Mouse (Mus musculus) myocyte (in vitro differentiated cells): Measurements from ENCODE around the gene Fbxl5. TPM values are rescaled to one million over a fixed set of nuclear protein-coding genes. Genes with fewer than 3 reads are reported as not detected.

Experiments
- H3K27me3 ChIP-seq: one replicate; pipeline ENCODE4 v1.6.1; 2011; ENCODE audit not compliant: control insufficient read depth, insufficient read depth, insufficient read length
- H3K36me3 ChIP-seq: one replicate; pipeline ENCODE4 v1.6.1; 2011; ENCODE audit not compliant: control insufficient read depth, insufficient read depth
- H3K4me2 ChIP-seq: one replicate; pipeline ENCODE4 v1.6.1; 2011; ENCODE audit warnings: low read depth, control low read depth
- H3K4me3 ChIP-seq: one replicate; pipeline ENCODE4 v1.5.1; 2011; ENCODE audit warnings: mild to moderate bottlenecking, control low read depth, moderate library complexity
- H3K79me2 ChIP-seq: one replicate; pipeline ENCODE4 v1.6.1; 2011; ENCODE audit not compliant: control insufficient read depth, insufficient read depth
- H3ac ChIP-seq: one replicate; pipeline ENCODE4 v1.6.1; 2011; ENCODE audit not compliant: control insufficient read depth, insufficient read length
- CEBPB ChIP-seq: IDR thresholded peaks from 2 replicates; pipeline ENCODE4 v1.6.1; 2011; ENCODE audit warnings: mild to moderate bottlenecking, moderate library complexity; ENCODE audit not compliant: poor library complexity, insufficient read depth, severe bottlenecking
- E2F4 ChIP-seq: IDR thresholded peaks from one replicate; pipeline ENCODE4 v1.6.1; 2011; ENCODE audit warnings: mild to moderate bottlenecking, control low read depth, moderate library complexity; ENCODE audit not compliant: insufficient read depth
- MAX ChIP-seq: IDR thresholded peaks from one replicate; pipeline ENCODE4 v1.6.1; 2011; ENCODE audit warnings: low read depth, mild to moderate bottlenecking, control low read depth
- MYOD1 ChIP-seq, 3 experiments: IDR thresholded peaks; one replicate each; pipeline ENCODE4 v1.6.1; 2011; ENCODE audit warnings: control low read depth in 2 of 3, low read depth in 2 of 3, mild to moderate bottlenecking in 2 of 3, moderate library complexity in 1 of 3; ENCODE audit not compliant: insufficient read length in 2 of 3, control insufficient read depth in 1 of 3
- MYOG ChIP-seq, 3 experiments: IDR thresholded peaks; one replicate each; pipeline ENCODE4 v1.6.1; 2011; ENCODE audit warnings: control low read depth in 2 of 3, low read depth in 2 of 3, mild to moderate bottlenecking in 2 of 3; ENCODE audit not compliant: insufficient read length in 2 of 3, control insufficient read depth in 1 of 3, insufficient read depth in 1 of 3
- POLR2A ChIP-seq: IDR thresholded peaks from one replicate; pipeline ENCODE4 v1.6.1; 2011; ENCODE audit warnings: low read depth, mild to moderate bottlenecking, control low read depth, moderate library complexity; ENCODE audit not compliant: insufficient read length
- POLR2AphosphoS2 ChIP-seq: IDR thresholded peaks from one replicate; pipeline ENCODE4 v1.6.1; 2011; ENCODE audit warnings: low read depth, control low read depth; ENCODE audit not compliant: insufficient read length
- REST ChIP-seq: IDR thresholded peaks from one replicate; pipeline ENCODE4 v1.6.1; 2011; ENCODE audit warnings: mild to moderate bottlenecking, control low read depth, moderate library complexity; ENCODE audit not compliant: insufficient read depth, insufficient read length
- SRF ChIP-seq: IDR thresholded peaks from one replicate; pipeline ENCODE4 v1.6.1; 2011; ENCODE audit warnings: low read depth; ENCODE audit not compliant: control insufficient read depth, insufficient read length
- TCF12 ChIP-seq: IDR thresholded peaks from one replicate; pipeline ENCODE4 v1.6.1; 2011; ENCODE audit warnings: mild to moderate bottlenecking, control low read depth; ENCODE audit not compliant: poor library complexity, insufficient read depth, severe bottlenecking
- TCF3 ChIP-seq: IDR thresholded peaks from one replicate; pipeline ENCODE4 v1.6.1; 2011; ENCODE audit warnings: low read depth, control low read depth; ENCODE audit not compliant: insufficient read length
- USF1 ChIP-seq: IDR thresholded peaks from one replicate; pipeline ENCODE4 v1.6.1; 2011; ENCODE audit warnings: low read depth, mild to moderate bottlenecking, control low read depth, moderate library complexity
- polyA plus RNA-seq: library from polyadenylated mRNA; unstranded; fragments of >200 nt; fragmentation: generic; extraction: Trizol; gene quantifications from one replicate; pipeline ENCODE4 v1.2.1, GENCODE M21; 2012; ENCODE audit warnings: missing spikeins

Gene Fbxl5
- polyA plus RNA-seq, 1 experiment: 16.2 TPM

- H3ac ChIP-seq: no peak overlapping the region
- H3K27me3 ChIP-seq: no peaks in the 10 kb centered on the region
- no peak overlapping the region for H3K4me3 ChIP-seq
- H3K79me2 ChIP-seq: no peaks in the 10 kb centered on the region
- TF ChIP-seq MYOG (IDR thresholded peaks at IDR 0.05; ENCODE audit: control insufficient read depth in 1 of 3, insufficient read depth in 1 of 3, insufficient read length in 2 of 3, low read depth in 2 of 3) (no peak), CEBPB (no peak), MAX (no peak), POLR2A (no peak), TCF12 (no peak), POLR2AphosphoS2 (no peak), TCF3 (no peak), SRF (no peak), E2F4 (no peak), REST (no peak), USF1 (no peak), MYOD1 (IDR thresholded peaks at IDR 0.05; ENCODE audit: control insufficient read depth in 1 of 3, insufficient read length in 2 of 3, low read depth in 2 of 3) (no peak)
- no peak overlapping the region for H3K4me2 ChIP-seq
- H3K36me3 ChIP-seq: no peaks in the 10 kb centered on the region
Observed at GRCm38 (mm10) chr5:43853096-43853867, 31.8 kb upstream of the Fbxl5 start.

GRCm38 (mm10) chr5:43848275-43848674, 26.8 kb upstream of the Fbxl5 start:
- Histone ChIP-seq H3K4me3 (no peak overlapping the region), H3K4me2 (no peak overlapping the region), H3K79me2 (no peaks in the 10 kb centered on the region), H3K27me3 (no peaks in the 10 kb centered on the region), H3ac (no peak overlapping the region), H3K36me3 (no peaks in the 10 kb centered on the region)
- TF ChIP-seq POLR2AphosphoS2: no peak
- no peak for TF ChIP-seq TCF12
- TF ChIP-seq POLR2A: no peak
- TF ChIP-seq SRF: no peak
- TF ChIP-seq TCF3: no peak
- TF ChIP-seq MYOG (IDR thresholded peaks at IDR 0.05; ENCODE audit: control insufficient read depth in 1 of 3, insufficient read depth in 1 of 3, insufficient read length in 2 of 3, low read depth in 2 of 3): no peak
- no peak for TF ChIP-seq CEBPB
- TF ChIP-seq MYOD1 (IDR thresholded peaks at IDR 0.05; ENCODE audit: control insufficient read depth in 1 of 3, insufficient read length in 2 of 3, low read depth in 2 of 3): no peak
- TF ChIP-seq REST: no peak
- no peak for TF ChIP-seq E2F4
- no peak for TF ChIP-seq MAX
- TF ChIP-seq USF1: no peak

- Histone ChIP-seq H3K4me2 (no peak overlapping the region), H3K27me3 (no peaks in the 10 kb centered on the region), H3K4me3 (no peak overlapping the region), H3K79me2 (no peaks in the 10 kb centered on the region), H3ac (no peak overlapping the region), H3K36me3 (no peaks in the 10 kb centered on the region)
- TF ChIP-seq MYOG (IDR thresholded peaks at IDR 0.05; ENCODE audit: control insufficient read depth in 1 of 3, insufficient read depth in 1 of 3, insufficient read length in 2 of 3, low read depth in 2 of 3): no peak
- no peak for TF ChIP-seq E2F4
- TF ChIP-seq TCF12: no peak
- TF ChIP-seq POLR2A: no peak
- no peak for TF ChIP-seq REST
- TF ChIP-seq POLR2AphosphoS2: no peak
Observed at GRCm38 (mm10) chr5:43847555-43847954, 26.1 kb upstream of the Fbxl5 start.

GRCm38 (mm10) chr5:43846227-43846626, 24.8 kb upstream of the Fbxl5 start:
- no peaks in the 10 kb centered on the region for H3K36me3 ChIP-seq
- no peak for TF ChIP-seq REST
- TF ChIP-seq POLR2AphosphoS2: no peak
- TF ChIP-seq POLR2A: no peak
- no peak for TF ChIP-seq E2F4
- no peak for TF ChIP-seq MAX
- TF ChIP-seq USF1: no peak
- TF ChIP-seq TCF3: no peak
- no peak for TF ChIP-seq MYOG (IDR thresholded peaks at IDR 0.05; ENCODE audit: control insufficient read depth in 1 of 3, insufficient read depth in 1 of 3, insufficient read length in 2 of 3, low read depth in 2 of 3)
- TF ChIP-seq TCF12: no peak
- TF ChIP-seq SRF: no peak
- no peak for TF ChIP-seq CEBPB
- TF ChIP-seq MYOD1 (IDR thresholded peaks at IDR 0.05; ENCODE audit: control insufficient read depth in 1 of 3, insufficient read length in 2 of 3, low read depth in 2 of 3): no peak
- H3K27me3 ChIP-seq: no peaks in the 10 kb centered on the region
- H3K4me2 ChIP-seq: no peak overlapping the region
- no peaks in the 10 kb centered on the region for H3K79me2 ChIP-seq
- H3K4me3 ChIP-seq: no peak overlapping the region
- no peak overlapping the region for H3ac ChIP-seq
